Mouse (Mus musculus): ENCODE results near the gene Gid8. TPM values are rescaled to one million over a fixed set of nuclear protein-coding genes. Genes with fewer than 3 reads are reported as not detected.

Gid8 gene
- polyA plus RNA-seq, 1 experiment, result 22.8 TPM

GRCm38 (mm10) chr2:180743321-180743720 is 33.4 kb downstream of the Gid8 start:
- no peak for DNase-seq (ENCODE audit: low read depth in 1 of 2, low spot score in 2 of 2)
- WGBS, result 89% methylated on average over 2 of the region's 2 CpGs
- no peak for TF ChIP-seq CTCF (IDR thresholded peaks at IDR 0.05; ENCODE audit: extremely low read depth, insufficient read depth, insufficient read length, insufficient replicate concordance)
- TF ChIP-seq POLR2A (IDR thresholded peaks at IDR 0.05; ENCODE audit: low read depth, low read length), result no peak
- Histone ChIP-seq H3K4me3 (ENCODE audit: extremely low read depth, insufficient read depth, insufficient read length) (no peak overlapping the region), H3K27me3 (ENCODE audit: control insufficient read depth, insufficient read depth, low read length) (no peaks in the 10 kb centered on the region), H3K36me3 (ENCODE audit: control insufficient read depth, insufficient read depth, low read length) (no peaks in the 10 kb centered on the region), H3K4me1 (ENCODE audit: control insufficient read depth, insufficient read depth, insufficient read length) (no peaks in the 10 kb centered on the region), H3K27ac (ENCODE audit: insufficient read depth, low read length) (no peak overlapping the region)

- Histone ChIP-seq H3K4me1 (ENCODE audit: control insufficient read depth, insufficient read depth, insufficient read length) (no peaks in the 10 kb centered on the region), H3K36me3 (ENCODE audit: control insufficient read depth, insufficient read depth, low read length) (no peaks in the 10 kb centered on the region), H3K27me3 (ENCODE audit: control insufficient read depth, insufficient read depth, low read length) (no peaks in the 10 kb centered on the region), H3K4me3 (ENCODE audit: extremely low read depth, insufficient read depth, insufficient read length) (no peak overlapping the region), H3K27ac (ENCODE audit: insufficient read depth, low read length) (no peak overlapping the region)
- WGBS, result 32% methylated on average over 17 of the region's 17 CpGs
- TF ChIP-seq CTCF (IDR thresholded peaks at IDR 0.05; ENCODE audit: extremely low read depth, insufficient read depth, insufficient read length, insufficient replicate concordance) (peak; percentile 100), POLR2A (IDR thresholded peaks at IDR 0.05; ENCODE audit: low read depth, low read length) (no peak)
- DNase-seq (ENCODE audit: low read depth in 1 of 2, low spot score in 2 of 2), result peak; percentile 67 to 85
These were observed 35.5 kb downstream of the Gid8 start for GRCm38 (mm10) chr2:180745248-180745927.

- no peaks in the 10 kb centered on the region for H3K4me1 ChIP-seq (ENCODE audit: control insufficient read depth, insufficient read depth, insufficient read length)
- no peak overlapping the region for H3K27ac ChIP-seq (ENCODE audit: insufficient read depth, low read length)
- no peak for DNase-seq (ENCODE audit: low read depth in 1 of 2, low spot score in 2 of 2)
- TF ChIP-seq CTCF (IDR thresholded peaks at IDR 0.05; ENCODE audit: extremely low read depth, insufficient read depth, insufficient read length, insufficient replicate concordance) (no peak), POLR2A (IDR thresholded peaks at IDR 0.05; ENCODE audit: low read depth, low read length) (no peak)
- WGBS, result 52% methylated on average over 5 of the region's 5 CpGs
- no peak overlapping the region for H3K4me3 ChIP-seq (ENCODE audit: extremely low read depth, insufficient read depth, insufficient read length)
- no peaks in the 10 kb centered on the region for H3K36me3 ChIP-seq (ENCODE audit: control insufficient read depth, insufficient read depth, low read length)
- H3K27me3 ChIP-seq (ENCODE audit: control insufficient read depth, insufficient read depth, low read length), result no peaks in the 10 kb centered on the region
These were observed 36.8 kb downstream of the Gid8 start for GRCm38 (mm10) chr2:180746569-180747192.

- no peak for DNase-seq (ENCODE audit: low read depth in 1 of 2, low spot score in 2 of 2)
- no peak for TF ChIP-seq POLR2A (IDR thresholded peaks at IDR 0.05; ENCODE audit: low read depth, low read length)
- no peak for TF ChIP-seq CTCF (IDR thresholded peaks at IDR 0.05; ENCODE audit: extremely low read depth, insufficient read depth, insufficient read length, insufficient replicate concordance)
- H3K27me3 ChIP-seq (ENCODE audit: control insufficient read depth, insufficient read depth, low read length), result no peaks in the 10 kb centered on the region
- no peak overlapping the region for H3K4me3 ChIP-seq (ENCODE audit: extremely low read depth, insufficient read depth, insufficient read length)
- H3K36me3 ChIP-seq (ENCODE audit: control insufficient read depth, insufficient read depth, low read length), result no peaks in the 10 kb centered on the region
- 66% methylated on average over 5 of the region's 5 CpGs for whole genome bisulfite sequencing
- no peak overlapping the region for H3K27ac ChIP-seq (ENCODE audit: insufficient read depth, low read length)
- H3K4me1 ChIP-seq (ENCODE audit: control insufficient read depth, insufficient read depth, insufficient read length), result no peaks in the 10 kb centered on the region
These were observed 39.0 kb downstream of the Gid8 start for GRCm38 (mm10) chr2:180748904-180749303.

GRCm38 (mm10) chr2:180754976-180755688 is 45.2 kb downstream of the Gid8 start:
- no peak for DNase-seq (ENCODE audit: low read depth in 1 of 2, low spot score in 2 of 2)
- H3K27ac ChIP-seq (ENCODE audit: insufficient read depth, low read length), result no peak overlapping the region
- 79% methylated on average over 5 of the region's 5 CpGs for WGBS
- H3K4me3 ChIP-seq (ENCODE audit: extremely low read depth, insufficient read depth, insufficient read length), result no peak overlapping the region
- no peaks in the 10 kb centered on the region for H3K4me1 ChIP-seq (ENCODE audit: control insufficient read depth, insufficient read depth, insufficient read length)
- TF ChIP-seq CTCF (IDR thresholded peaks at IDR 0.05; ENCODE audit: extremely low read depth, insufficient read depth, insufficient read length, insufficient replicate concordance) (no peak), POLR2A (IDR thresholded peaks at IDR 0.05; ENCODE audit: low read depth, low read length) (no peak)
- H3K27me3 ChIP-seq (ENCODE audit: control insufficient read depth, insufficient read depth, low read length), result no peaks in the 10 kb centered on the region
- no peaks in the 10 kb centered on the region for H3K36me3 ChIP-seq (ENCODE audit: control insufficient read depth, insufficient read depth, low read length)

GRCm38 (mm10) chr2:180755896-180756295 is 46.0 kb downstream of the Gid8 start:
- WGBS, result 3% methylated on average over 8 of the region's 8 CpGs
- Histone ChIP-seq H3K4me1 (ENCODE audit: control insufficient read depth, insufficient read depth, insufficient read length) (no peaks in the 10 kb centered on the region), H3K4me3 (ENCODE audit: extremely low read depth, insufficient read depth, insufficient read length) (no peak overlapping the region), H3K36me3 (ENCODE audit: control insufficient read depth, insufficient read depth, low read length) (no peaks in the 10 kb centered on the region), H3K27ac (ENCODE audit: insufficient read depth, low read length) (no peak overlapping the region), H3K27me3 (ENCODE audit: control insufficient read depth, insufficient read depth, low read length) (no peaks in the 10 kb centered on the region)
- no peak for TF ChIP-seq POLR2A (IDR thresholded peaks at IDR 0.05; ENCODE audit: low read depth, low read length)
- TF ChIP-seq CTCF (IDR thresholded peaks at IDR 0.05; ENCODE audit: extremely low read depth, insufficient read depth, insufficient read length, insufficient replicate concordance), result no peak
- no peak for DNase-seq (ENCODE audit: low read depth in 1 of 2, low spot score in 2 of 2)
